Mouse (Mus musculus): ENCODE data around the gene Ecm1.
"Not testable (repeated sequence)": the region's sequence is repeated elsewhere in the genome, so short reads cannot be mapped to it uniquely, and the experiment has no call there.

Gene Ecm1

DNA sequence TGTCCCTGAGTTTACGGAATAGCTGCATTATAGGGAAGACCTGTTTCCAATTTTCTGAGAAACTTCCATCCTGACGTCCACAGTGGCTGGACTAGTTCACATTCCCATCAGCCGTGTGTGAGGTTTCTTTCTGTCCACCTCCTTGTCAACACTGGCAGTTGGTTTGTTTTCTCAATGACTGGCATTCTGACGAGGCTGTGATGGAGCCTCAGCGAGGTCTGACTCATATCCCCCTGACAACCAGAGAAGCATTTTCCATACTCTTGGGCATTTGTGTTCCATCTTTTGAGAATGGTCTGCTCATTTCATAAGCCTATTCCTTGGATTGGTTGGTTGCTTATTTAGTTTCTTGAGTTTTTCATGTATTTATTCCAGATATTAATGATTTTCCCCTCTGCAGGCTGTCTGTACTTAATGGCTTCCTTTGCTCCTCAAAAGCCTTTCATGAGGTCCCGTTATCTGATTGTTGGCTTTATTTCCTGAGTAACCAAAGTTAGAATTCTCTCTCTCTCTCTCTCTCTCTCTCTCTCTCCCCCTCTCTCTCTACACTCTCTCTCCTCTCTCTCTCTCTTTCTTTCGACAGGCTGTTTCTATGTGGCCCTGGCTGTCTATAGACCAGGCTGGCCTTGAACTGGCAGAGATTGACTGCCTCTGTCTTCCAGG is 12.5 kb downstream of the Ecm1 start:
- DNase-seq = no peak

DNA sequence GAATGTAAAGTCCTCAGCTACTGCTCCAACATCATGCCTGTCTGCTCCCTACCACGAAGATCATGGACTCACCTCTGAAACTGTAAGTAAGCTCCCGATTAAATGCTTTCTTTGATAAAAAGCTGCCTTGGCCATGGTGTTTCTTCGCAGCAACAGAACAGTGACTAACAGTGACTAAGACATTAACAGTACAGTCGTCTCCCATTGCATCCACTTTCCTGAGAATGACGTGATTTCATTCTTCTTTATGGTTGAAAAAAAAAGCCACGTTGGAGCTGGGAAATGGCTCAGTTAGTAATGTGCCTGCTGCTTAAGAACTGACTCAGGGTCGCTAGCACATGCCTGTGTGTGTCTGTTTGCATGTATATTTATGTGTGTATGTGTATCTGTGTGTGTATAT is 13.5 kb downstream of the Ecm1 start:
- no peak for DNase-seq

GRCm38 (mm10) chr3:95722386-95722785 is 17.0 kb downstream of the Ecm1 start:
- DNase-seq = no peak

GRCm38 (mm10) chr3:95718153-95718552 is 21.2 kb downstream of the Ecm1 start:
- DNase-seq = no peak

DNA sequence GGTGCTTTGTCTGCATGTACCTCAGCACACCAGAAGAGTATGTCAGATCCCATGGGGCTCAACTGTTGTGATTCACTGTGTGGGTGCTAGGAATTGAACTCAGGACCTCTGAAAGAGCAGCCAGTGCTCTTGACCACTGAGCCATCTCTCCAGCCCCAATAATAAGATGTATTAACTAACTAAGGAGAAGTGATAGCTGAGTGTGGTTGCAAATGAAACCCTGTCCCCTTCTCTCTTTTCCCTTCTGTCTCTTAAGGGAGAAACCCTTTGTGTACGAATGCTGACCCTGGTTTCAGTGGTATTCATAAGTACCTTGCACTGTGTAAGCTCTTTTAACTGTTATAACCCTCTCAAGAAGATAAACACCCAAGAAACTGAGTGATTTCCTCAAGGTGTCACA is 23.3 kb downstream of the Ecm1 start:
- no peak for DNase-seq

GRCm38 (mm10) chr3:95709967-95710366 is 29.4 kb downstream of the Ecm1 start:
- no peak for DNase-seq

DNA sequence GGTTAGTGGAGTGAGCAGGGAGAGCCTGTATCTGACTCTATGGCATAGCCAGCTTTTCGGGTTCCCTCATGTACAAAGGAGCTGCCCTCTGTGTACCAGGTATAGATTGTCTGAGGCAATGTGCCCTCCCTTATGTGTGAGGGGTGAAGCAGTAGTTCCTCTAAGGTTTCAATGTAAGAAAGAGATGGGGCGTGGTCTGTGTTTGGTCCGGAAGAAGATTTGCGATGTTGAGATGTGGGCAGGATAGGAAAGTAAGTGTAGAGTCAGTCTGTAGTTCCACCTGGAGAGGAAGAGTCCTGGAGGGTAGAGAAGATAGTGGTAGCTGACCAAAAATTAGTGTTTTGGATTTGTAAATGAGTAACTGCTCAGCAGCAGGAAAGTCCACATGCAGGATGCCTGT is 30.3 kb downstream of the Ecm1 start:
- no peak for DNase-seq

DNA sequence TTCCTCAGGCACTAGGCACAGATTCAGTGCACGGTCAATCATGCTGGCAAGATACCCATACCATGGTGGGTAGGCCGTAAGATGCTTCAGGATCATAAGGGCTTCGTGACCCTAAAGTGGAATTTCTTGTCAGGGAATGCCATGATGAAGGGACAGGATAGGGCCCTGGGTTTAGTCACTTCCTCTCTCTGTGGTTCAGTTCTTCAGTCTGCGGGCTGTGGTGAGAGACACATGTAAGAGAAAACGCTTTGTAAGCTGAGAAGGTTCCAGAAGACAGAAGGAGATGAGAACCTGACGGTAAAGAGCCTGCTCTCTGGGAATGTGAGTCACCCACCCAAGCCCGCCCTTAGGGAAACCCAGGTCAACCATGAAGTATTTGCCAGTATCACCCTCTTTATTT is 31.9 kb downstream of the Ecm1 start:
- DNase-seq = no peak

- DNase-seq = no peak
These were observed 33.1 kb downstream of the Ecm1 start for GRCm38 (mm10) chr3:95706273-95706672.

GRCm38 (mm10) chr3:95704612-95705011 is 34.8 kb downstream of the Ecm1 start:
- DNase-seq = no peak

GRCm38 (mm10) chr3:95703276-95703675 is 36.1 kb downstream of the Ecm1 start:
- DNase-seq = no peak

DNA sequence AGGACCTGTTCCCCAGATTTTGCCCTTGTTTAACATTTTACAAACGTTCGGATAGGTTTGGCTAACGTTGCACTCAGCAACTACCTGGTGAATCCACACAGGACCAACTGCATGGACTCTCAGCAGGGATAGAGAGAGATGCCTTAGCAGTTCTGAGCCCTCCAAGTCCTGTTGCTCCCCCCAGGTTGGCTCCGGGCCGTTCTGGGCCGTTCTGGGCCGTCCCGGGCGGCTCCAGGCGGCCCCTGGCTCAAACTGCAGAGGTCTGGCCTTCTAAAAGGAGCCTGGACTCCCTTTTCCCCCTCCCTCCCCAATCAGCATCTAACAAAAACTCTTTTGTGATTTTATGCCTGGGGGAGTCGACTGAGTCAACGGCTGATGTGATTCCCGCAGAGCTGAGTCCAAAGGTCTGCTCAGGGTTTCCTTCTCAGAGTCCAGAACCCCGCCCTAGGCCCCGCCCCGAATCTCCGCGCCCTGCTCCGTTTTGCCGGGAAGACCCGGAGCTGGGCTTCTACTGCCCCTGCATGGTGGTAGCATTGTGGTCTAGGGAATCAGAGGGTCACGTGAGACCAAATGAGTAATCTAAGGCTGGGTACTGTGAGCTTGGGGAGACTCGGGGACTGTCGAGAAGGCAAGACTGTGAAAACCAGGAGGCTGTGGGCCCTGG is 37.4 kb downstream of the Ecm1 start:
- peak; percentile 75 for DNase-seq

- DNase-seq = no peak
These were observed 38.3 kb downstream of the Ecm1 start for GRCm38 (mm10) chr3:95701085-95701484.

DNA sequence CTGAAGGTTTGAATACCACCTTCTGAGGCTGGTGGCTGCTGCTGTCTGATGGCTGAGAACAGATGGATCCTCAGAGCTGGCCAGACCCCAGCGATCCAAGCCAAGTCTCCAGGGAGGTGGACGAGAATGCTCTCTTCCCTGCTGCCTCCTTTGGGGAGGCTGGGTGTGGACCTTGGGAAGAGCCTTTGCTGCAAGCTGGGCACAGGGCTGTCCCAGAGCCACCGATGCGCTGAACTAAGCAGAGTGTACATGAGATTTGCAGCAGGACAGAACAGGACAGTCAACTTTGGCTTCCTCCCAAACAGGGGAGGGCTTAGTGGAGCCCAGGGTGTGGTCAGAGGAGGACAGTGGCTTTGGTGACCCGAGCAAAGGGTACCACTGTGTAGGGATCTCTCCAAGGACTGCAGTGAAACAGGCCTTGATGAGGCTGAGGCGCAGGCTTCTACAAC is 39.1 kb downstream of the Ecm1 start:
- DNase-seq = no peak

DNA sequence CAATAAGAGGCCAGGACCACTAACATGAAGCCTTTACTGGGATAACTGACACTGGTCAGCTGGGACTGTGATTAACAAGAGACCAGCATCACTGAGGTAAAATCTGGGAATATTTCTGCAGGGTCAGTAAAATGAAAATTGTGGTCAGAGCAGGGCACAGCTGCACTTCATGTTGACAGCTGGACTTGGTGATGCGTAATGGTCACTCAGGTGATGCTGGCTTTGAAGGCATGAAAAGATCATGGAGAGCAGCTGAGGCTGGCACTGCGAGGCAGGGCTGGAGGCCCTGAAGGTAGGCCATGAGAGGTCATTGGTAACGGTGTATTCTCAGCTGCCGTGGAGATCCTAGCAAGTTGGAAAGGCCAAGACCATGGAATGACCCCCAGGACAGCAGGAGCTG is 41.1 kb downstream of the Ecm1 start:
- DNase-seq = no peak

DNA sequence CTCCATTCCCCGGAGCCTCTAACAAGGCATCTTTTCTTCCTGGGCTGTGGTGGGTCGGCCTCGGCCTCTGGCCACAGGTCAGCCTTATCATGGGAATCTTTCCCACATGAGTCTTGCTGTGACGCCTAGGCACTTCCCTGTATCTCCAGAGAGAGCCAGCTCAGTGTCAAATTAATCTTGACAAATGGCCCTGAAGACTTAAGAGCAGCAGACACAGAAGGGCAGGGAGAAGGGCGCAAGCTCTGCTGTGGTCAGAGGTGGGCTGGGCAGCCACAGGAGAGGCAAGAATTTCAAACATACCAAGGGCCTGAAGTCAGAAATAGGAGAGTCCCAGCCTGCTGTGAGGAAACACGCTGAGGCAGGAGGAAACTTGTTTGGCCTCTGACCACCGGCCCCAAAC is 43.0 kb downstream of the Ecm1 start:
- peak; percentile 58 for DNase-seq

- DNase-seq = no peak
These were observed 43.6 kb downstream of the Ecm1 start for GRCm38 (mm10) chr3:95695796-95696195.

DNA sequence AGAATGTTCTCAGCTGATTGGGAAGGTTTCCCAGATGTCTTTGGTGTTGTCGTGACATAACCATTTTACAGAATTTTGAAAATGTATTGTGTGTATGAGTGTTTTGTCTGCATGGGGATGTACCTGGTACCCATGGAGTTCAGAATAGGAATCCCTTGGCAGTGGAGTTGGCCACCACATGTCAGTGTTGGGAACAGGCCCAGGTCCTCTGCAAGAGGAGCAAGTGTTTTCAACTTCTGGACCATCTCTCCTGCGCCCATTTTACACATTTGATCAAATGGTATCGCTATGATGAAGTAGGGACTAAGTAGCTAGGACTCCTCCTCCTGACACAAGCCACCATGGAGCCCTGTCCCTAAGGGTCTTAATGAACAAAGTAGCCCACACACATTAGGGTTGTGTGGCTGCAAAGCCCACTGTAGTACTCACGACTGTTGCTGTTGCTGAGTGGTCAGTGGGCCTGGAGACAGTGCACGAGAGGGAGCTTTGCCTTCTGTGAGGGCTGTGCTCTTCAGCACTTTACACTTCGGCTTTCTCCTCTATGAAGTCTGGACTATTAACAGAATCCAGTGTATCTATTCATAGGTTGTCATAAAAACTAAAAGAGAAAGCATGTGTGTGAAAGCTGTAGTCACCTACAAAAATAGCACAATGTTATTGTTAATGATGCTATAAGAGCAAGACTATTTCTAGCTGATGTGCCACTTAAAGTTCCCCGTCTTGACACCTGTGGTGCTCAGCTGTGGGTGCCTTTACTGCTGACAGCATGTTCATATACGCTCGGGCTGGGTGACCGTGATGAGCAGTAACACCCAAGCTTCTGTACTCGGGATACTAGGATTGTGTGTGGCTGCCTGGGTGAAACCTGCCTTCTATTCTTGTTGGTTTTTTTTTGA is 44.3 kb downstream of the Ecm1 start:
- no peak for DNase-seq

DNA sequence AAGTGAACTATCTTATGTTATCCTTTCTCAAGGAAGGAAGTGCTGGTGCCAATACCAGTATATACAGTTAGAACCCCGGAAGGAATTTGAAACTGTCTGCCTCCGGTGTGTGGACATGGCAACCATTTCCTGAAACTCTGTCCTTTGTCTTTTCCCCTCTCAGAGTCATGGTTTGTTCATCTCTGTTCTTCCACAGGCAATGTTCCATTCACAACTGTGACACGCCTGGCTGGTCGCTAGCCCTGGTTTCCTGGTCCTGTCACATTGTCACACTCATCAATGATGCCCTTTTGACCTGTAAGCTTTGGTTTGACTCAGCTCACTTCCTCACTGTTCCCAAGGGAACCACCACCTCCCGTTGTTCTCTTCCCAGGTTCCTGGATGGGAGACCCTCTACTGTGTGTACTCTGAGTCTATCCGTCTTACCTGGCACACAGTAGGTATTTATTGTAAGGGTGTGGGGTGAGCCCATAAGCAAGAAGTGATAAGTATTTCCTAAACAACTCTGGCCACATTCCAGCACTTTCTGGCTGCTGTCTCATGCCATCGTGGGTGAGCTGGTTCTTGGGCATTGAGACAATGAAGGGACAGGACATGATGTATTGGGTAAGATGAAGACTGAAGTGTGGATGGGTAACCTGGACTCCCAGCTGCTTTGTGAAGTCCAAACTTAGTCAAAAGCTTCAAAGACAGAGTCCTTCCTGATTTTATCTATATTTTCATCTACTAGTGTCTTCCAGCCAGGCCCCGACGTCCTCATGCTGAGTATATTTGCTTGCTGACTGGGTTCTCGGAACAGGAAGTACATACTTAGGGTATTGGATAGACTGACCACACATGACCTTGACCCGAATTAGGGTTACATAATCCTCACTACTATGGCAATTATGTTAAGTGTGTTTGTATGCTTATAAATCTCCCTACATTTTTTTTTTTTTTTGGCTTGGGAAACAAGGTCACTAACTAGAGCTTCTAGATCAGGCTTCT is 45.3 kb downstream of the Ecm1 start:
- DNase-seq = peak; percentile 52

- no peak for DNase-seq
These were observed 46.7 kb downstream of the Ecm1 start for GRCm38 (mm10) chr3:95692677-95693076.

- not testable (repeated sequence) for DNase-seq
These were observed 48.8 kb downstream of the Ecm1 start for GRCm38 (mm10) chr3:95690552-95690951.

DNA sequence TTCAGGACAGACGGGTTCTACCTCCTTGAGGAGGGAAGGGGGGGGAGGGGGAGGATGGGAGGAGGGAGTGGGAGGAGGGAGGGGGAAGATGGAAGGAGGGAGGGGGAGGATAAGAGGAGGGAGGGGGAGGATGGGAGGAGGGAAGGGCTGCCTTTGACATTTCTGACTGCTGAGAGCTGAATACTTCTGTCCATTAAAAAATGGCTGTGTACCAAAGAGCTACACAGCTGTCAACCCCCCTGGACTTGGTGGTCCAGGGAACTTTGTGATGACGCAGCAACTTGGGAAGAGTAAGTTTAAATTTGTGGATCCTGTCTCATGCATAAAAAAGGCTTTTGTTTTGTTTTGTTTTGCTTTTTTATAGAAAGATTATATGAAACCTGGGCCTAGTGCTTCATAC is 49.4 kb downstream of the Ecm1 start:
- DNase-seq = no peak
